Mouse (Mus musculus) limb, embryonic 14.5 days (tissue): ENCODE results near the gene Bahd1. TPM values are rescaled to one million over a fixed set of nuclear protein-coding genes. Genes with fewer than 3 reads are reported as not detected.

Experiments used
- ATAC-seq: fragments of 200-750 bp; cut with Nextera tagmentation; 2 replicates; pipeline ENCODE4 v1.8.0; 2017; ENCODE audit warnings: low read depth, moderate number of reproducible peaks, moderate TSS enrichment; ENCODE audit not compliant: low FRiP score
- DNase-seq: peaks from one replicate; pipeline ENCODE4 v3.0.0-alpha.2; 2015; ENCODE audit warnings: low spot score
- H3K27ac ChIP-seq: fragments of 300-500 bp; sonication (generic); replicated peaks from 2 replicates; pipeline ENCODE4 v1.5.1; 2014; ENCODE audit warnings: low read depth, mild to moderate bottlenecking, low read length, moderate library complexity, mixed read lengths
- H3K27me3 ChIP-seq: fragments of 300-500 bp; sonication (generic); 2 replicates; pipeline ENCODE4 v1.6.1; 2014; ENCODE audit warnings: low read length, mixed read lengths; ENCODE audit not compliant: control insufficient read depth, insufficient read depth
- H3K36me3 ChIP-seq: fragments of 300-500 bp; sonication (generic); 2 replicates; pipeline ENCODE4 v1.6.1; 2014; ENCODE audit warnings: mild to moderate bottlenecking, low read length, moderate library complexity, mixed read lengths; ENCODE audit not compliant: control insufficient read depth, insufficient read depth
- H3K4me1 ChIP-seq: fragments of 300-500 bp; sonication (generic); 2 replicates; pipeline ENCODE4 v1.6.1; 2014; ENCODE audit warnings: antibody characterized with exemption, low read length, mixed read lengths; ENCODE audit not compliant: control insufficient read depth, insufficient read depth
- H3K4me2 ChIP-seq: fragments of 300-500 bp; sonication (generic); replicated peaks from 2 replicates; pipeline ENCODE4 v1.6.1; 2014; ENCODE audit warnings: low read depth, mild to moderate bottlenecking, low read length, moderate library complexity; ENCODE audit not compliant: severe bottlenecking
- H3K4me3 ChIP-seq: fragments of 300-500 bp; sonication (generic); replicated peaks from 2 replicates; pipeline ENCODE4 v1.5.1; 2014; ENCODE audit warnings: low read length
- H3K9ac ChIP-seq: fragments of 300-500 bp; sonication (generic); 2 replicates; pipeline ENCODE4 v1.6.1; 2014; ENCODE audit warnings: mild to moderate bottlenecking, low read depth, low read length, moderate library complexity; ENCODE audit not compliant: severe bottlenecking
- H3K9me3 ChIP-seq: fragments of 300-500 bp; sonication (generic); 2 replicates; pipeline ENCODE4 v1.6.1; 2016; ENCODE audit warnings: low read length; ENCODE audit not compliant: control insufficient read depth
- POLR2A ChIP-seq: fragments of 200-500 bp; IDR thresholded peaks from 2 replicates; pipeline ENCODE4 v1.8.0; 2012; ENCODE audit warnings: inconsistent platforms, mild to moderate bottlenecking, moderate library complexity, borderline replicate concordance; ENCODE audit not compliant: insufficient read depth, insufficient read length; ENCODE audit errors: extremely low read depth
- WGBS: fragments of 180-500 bp; shearing (Covaris S2); extraction: QIAGEN DNeasy Blood & Tissue Kit; methylation state at CpG from one replicate; pipeline ENCODE4 v1.1.7; 2014; 5-methylcytosine and 5-hydroxymethylcytosine counted together
- polyA plus RNA-seq, 2 experiments: library from polyadenylated mRNA; depleted of rRNA in 1 of 2; stranded (reverse) in 1 of 2; unstranded in 1 of 2; fragments of >200 nt; fragmentation: Nextera tagmentation in 1 of 2; extraction: Ambion mirVana in 1 of 2; gene quantifications; 2 replicates each; pipeline versions ENCODE4 v1.2.1 to v1.2.3; 2012 to 2014

Gene Bahd1
- polyA plus RNA-seq, 2 experiments, result 1.5 to 14.1 TPM

DNA sequence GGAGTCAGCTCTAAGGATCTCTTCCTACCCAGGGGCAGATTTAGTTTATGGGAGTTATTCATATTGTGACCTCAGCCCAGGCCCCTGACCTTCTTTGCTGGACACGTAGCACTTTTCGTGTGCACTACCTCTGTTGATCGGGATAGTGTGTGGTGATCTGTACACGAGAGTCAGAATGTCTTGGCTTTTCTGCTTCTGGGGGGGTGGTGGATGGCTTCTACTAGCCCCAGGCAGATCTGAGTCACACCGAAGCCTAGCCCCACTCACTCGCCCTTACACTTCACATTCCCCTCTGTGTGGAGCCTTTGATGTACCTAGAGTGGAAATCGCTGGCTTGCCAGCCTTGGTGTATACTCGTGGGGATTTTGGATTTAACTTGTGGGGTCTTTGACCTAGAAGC, 12.5 kb downstream of the Bahd1 start:
- Histone ChIP-seq H3K36me3 (peaks cover 13% of the 10 kb centered on the region; the same call in 1 of the 2 replicates), H3K4me1 (peaks cover 12% of the 10 kb centered on the region; the same call in 1 of the 2 replicates), H3K4me3 (no peak overlapping the region), H3K9ac (no peak overlapping the region), H3K9me3 (no peaks in the 10 kb centered on the region), H3K4me2 (no peak overlapping the region), H3K27ac (no peak overlapping the region), H3K27me3 (no peaks in the 10 kb centered on the region)
- TF ChIP-seq POLR2A, result no peak
- 58% methylated on average over 8 of the region's 8 CpGs for WGBS
- ATAC-seq (no peak), DNase-seq (no peak)

DNA sequence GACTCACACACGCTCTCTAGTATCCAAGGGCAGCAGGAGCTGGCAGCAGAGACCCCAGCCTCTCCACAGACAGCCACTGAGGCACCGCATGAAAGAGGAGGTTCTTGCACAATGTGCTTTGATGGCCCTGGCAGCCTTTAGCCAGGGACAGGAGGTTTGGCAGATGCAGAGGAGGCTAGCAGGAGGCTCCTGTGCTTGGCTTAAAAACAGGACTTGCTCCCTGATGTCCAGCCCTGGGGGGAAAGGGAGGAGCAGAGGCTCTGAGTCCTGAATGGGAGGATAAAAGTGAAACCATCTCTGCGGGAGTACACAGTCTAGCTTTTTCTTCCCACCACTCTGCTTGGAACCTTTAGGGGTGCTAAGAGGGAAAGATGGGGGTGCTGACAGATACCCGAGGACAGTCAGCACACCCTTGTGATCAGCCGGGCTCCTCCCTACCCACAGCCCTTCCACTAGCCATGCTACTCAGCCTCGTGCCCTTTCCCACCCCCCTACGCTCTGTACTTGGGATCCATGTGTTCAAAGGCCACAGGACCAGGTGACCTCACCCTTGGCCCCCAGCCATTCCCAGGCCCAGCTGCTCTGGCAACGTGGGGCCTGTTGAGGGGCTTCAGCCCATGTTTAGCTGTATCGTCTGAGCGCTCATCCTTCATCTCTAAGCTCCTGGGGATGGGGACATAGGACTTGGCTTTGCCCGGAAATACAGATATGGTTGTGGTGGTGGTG, 13.5 kb downstream of the Bahd1 start:
- no peak overlapping the region for H3K27ac ChIP-seq
- 60% methylated on average over 11 of the region's 11 CpGs for WGBS
- H3K27me3 ChIP-seq, result no peaks in the 10 kb centered on the region
- H3K4me3 ChIP-seq, result no peak overlapping the region
- no peak overlapping the region for H3K9ac ChIP-seq
- peaks cover 13% of the 10 kb centered on the region; the same call in 1 of the 2 replicates for H3K36me3 ChIP-seq
- no peak for TF ChIP-seq POLR2A
- ATAC-seq (no peak), DNase-seq (no peak)
- H3K4me1 ChIP-seq, result peaks cover 21% of the 10 kb centered on the region
- H3K9me3 ChIP-seq, result no peaks in the 10 kb centered on the region
- no peak overlapping the region for H3K4me2 ChIP-seq

DNA sequence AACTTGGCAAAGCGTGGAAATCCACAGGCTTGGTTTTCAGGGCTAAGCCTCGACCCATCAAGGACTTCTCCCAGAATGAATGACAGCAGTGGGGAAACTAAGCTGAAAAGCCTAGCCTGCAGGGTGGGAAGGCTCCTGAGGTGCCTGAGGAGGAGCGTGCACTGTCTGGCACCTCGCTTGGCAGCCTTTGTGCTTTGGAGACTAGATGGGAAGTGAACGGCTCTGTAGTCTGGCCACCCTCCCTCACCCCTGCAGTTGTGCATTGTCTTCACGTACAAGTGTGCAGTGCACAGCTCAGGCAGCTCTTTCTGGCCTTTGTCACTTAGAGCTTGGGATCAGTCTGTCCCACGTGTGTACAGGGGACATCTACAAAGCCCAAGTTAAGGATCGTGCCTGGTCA, 14.5 kb downstream of the Bahd1 start:
- Histone ChIP-seq H3K4me1 (peaks cover 23% of the 10 kb centered on the region), H3K36me3 (peaks cover 13% of the 10 kb centered on the region; the same call in 1 of the 2 replicates), H3K9ac (no peak overlapping the region), H3K9me3 (no peaks in the 10 kb centered on the region), H3K27me3 (no peaks in the 10 kb centered on the region), H3K4me3 (no peak overlapping the region), H3K4me2 (no peak overlapping the region), H3K27ac (no peak overlapping the region)
- DNase-seq (no peak), ATAC-seq (no peak)
- TF ChIP-seq POLR2A, result no peak
- 66% methylated on average over 8 of the region's 8 CpGs for WGBS

DNA sequence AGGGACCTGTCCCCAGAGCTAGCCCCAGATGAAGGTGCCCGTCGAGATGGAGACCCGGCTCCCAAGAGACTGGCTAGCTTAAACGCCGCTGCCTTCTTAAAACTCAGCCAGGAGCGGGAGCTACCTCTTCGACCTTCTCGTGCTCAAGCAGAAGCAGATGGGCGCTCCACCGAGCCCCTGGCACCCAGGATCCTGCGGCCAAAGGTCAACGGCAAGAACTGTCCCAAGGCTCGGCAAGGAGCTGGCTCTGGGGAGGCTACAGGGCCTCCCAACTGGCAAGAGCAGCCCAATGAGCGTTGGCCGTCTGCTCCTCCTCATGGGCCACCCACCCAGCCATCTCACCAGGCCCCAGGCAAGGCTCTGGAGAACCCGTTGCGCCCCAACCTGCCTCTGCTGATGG, 16.3 kb downstream of the Bahd1 start:
- ATAC-seq (no peak), DNase-seq (no peak)
- no peak overlapping the region for H3K4me3 ChIP-seq
- H3K4me2 ChIP-seq, result no peak overlapping the region
- no peak overlapping the region for H3K27ac ChIP-seq
- H3K4me1 ChIP-seq, result peaks cover 23% of the 10 kb centered on the region
- H3K36me3 ChIP-seq, result peaks cover 29% of the 10 kb centered on the region
- no peaks in the 10 kb centered on the region for H3K9me3 ChIP-seq
- TF ChIP-seq POLR2A, result no peak
- H3K27me3 ChIP-seq, result no peaks in the 10 kb centered on the region
- 90% methylated on average over 17 of the region's 17 CpGs for WGBS
- H3K9ac ChIP-seq, result no peak overlapping the region

DNA sequence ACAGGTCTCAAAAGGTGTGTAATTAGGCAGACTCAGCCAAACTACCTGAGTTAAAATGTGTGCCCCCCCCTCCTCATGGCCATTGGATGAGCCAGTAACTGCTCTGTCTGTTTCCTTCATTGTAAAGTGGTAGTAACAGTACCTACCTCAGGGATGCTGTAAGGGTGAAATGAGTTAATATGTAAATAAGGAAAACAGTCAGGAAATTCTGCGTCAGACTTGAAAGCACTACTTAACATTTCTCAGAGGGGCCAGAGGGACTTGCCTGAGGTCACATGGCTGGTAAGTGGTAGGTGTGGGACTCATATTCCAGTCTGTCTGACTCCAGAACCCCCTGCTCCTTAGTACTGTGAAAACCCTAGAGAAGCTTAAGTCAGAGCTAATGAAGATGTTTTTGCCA, 18.4 kb downstream of the Bahd1 start:
- H3K27me3 ChIP-seq, result no peaks in the 10 kb centered on the region
- H3K27ac ChIP-seq, result no peak overlapping the region
- no peak overlapping the region for H3K4me2 ChIP-seq
- peaks cover 40% of the 10 kb centered on the region for H3K36me3 ChIP-seq
- ATAC-seq (no peak), DNase-seq (no peak)
- H3K9me3 ChIP-seq, result no peaks in the 10 kb centered on the region
- no peak overlapping the region for H3K9ac ChIP-seq
- WGBS, result 21% methylated on average over 1 of the region's 1 CpGs
- no peak for TF ChIP-seq POLR2A
- H3K4me3 ChIP-seq, result no peak overlapping the region
- peaks cover 20% of the 10 kb centered on the region for H3K4me1 ChIP-seq
